In genomic region chr9:67049836-67050235, GRCm38 (mm10) we compare ENCODE assay signal across 8 mouse cellular contexts. TPM values are rescaled to one million over a fixed set of nuclear protein-coding genes. Genes with fewer than 3 reads are reported as not detected.
DNase-seq lines count a peak whose midpoint lies in the region; ATAC-seq and TF ChIP-seq lines count a peak whose summit lies in the region.

No protein-coding gene starts in this region.

- peaks cover 6% of the 10 kb centered on the region; the same call in 1 of the 2 replicates for H3K4me1 ChIP-seq in kidney, adult 2 months (ENCODE audit: control insufficient read depth, insufficient read depth, low read length)
- H3K4me1 ChIP-seq in embryonic facial prominence, embryonic 12.5 days = peaks cover 42% of the 10 kb centered on the region
- H3K4me1 ChIP-seq in intestine, postnatal 0 days (replicated peaks; ENCODE audit: control insufficient read depth, insufficient read depth, low read length) = 0 out of 2 replicates have a peak, but pooled peaks cover 2% of the 10 kb centered on the region
- peaks cover 10% of the 10 kb centered on the region; the same call in 1 of the 2 replicates for H3K4me1 ChIP-seq in neural tube, embryonic 14.5 days (ENCODE audit: control insufficient read depth, insufficient read depth, low read length)

- 38% methylated on average over 7 of the region's 7 CpGs for WGBS in kidney, adult 2 months
- WGBS in embryonic facial prominence, embryonic 12.5 days = 15% methylated on average over 7 of the region's 7 CpGs
- 26% methylated on average over 7 of the region's 7 CpGs for WGBS in intestine, postnatal 0 days
- whole genome bisulfite sequencing in neural tube, embryonic 14.5 days = 18% methylated on average over 7 of the region's 7 CpGs

- H3K9ac ChIP-seq in embryonic facial prominence, embryonic 12.5 days = peak overlapping the region; percentile 92; the same call in 1 of the 2 replicates
- H3K9ac ChIP-seq in intestine, postnatal 0 days (ENCODE audit: low read depth, low read length) = peak overlapping the region; percentile 85
- H3K9ac ChIP-seq in neural tube, embryonic 14.5 days (replicated peaks; ENCODE audit: low read depth, low read length) = no peak overlapping the region

- no peak for TF ChIP-seq POLR2A in kidney, adult 2 months (IDR thresholded peaks at IDR 0.05; ENCODE audit: low read depth, low read length)

- H3K27ac ChIP-seq in kidney, adult 2 months (ENCODE audit: insufficient read depth, low read depth, low read length) = no peak overlapping the region
- H3K27ac ChIP-seq in embryonic facial prominence, embryonic 12.5 days = peak overlapping the region; percentile 83
- peak overlapping the region; percentile 82 for H3K27ac ChIP-seq in intestine, postnatal 0 days (ENCODE audit: low read depth, low read length)
- no peak overlapping the region for H3K27ac ChIP-seq in neural tube, embryonic 14.5 days (ENCODE audit: low read depth, low read length)

- TF ChIP-seq CTCF in kidney, adult 2 months (conservative IDR thresholded peaks at IDR 0.05; ENCODE audit: insufficient read depth, insufficient read length, low read depth, low read length) = no peak
- TF ChIP-seq CTCF in intestine, postnatal 0 days (IDR thresholded peaks at IDR 0.05; ENCODE audit: low read depth) = no peak

- ATAC-seq in embryonic facial prominence, embryonic 12.5 days (ENCODE audit: insufficient number of reproducible peaks, insufficient read depth, low FRiP score, low TSS enrichment) = no peak
- peak; percentile 23; the same call in 1 of the 2 replicates for ATAC-seq in intestine, postnatal 0 days
- no peak for ATAC-seq in neural tube, embryonic 14.5 days (ENCODE audit: low read depth)

- no peaks in the 10 kb centered on the region for H3K36me3 ChIP-seq in kidney, adult 2 months (ENCODE audit: control insufficient read depth, insufficient read depth, low read length)
- no peaks in the 10 kb centered on the region; the same call in 1 of the 2 replicates for H3K36me3 ChIP-seq in embryonic facial prominence, embryonic 12.5 days
- H3K36me3 ChIP-seq in intestine, postnatal 0 days (ENCODE audit: control insufficient read depth, insufficient read depth) = no peaks in the 10 kb centered on the region
- H3K36me3 ChIP-seq in neural tube, embryonic 14.5 days (ENCODE audit: control insufficient read depth, insufficient read depth, low read length) = no peaks in the 10 kb centered on the region

- no peaks in the 10 kb centered on the region for H3K9me3 ChIP-seq in embryonic facial prominence, embryonic 12.5 days
- H3K9me3 ChIP-seq in intestine, postnatal 0 days (ENCODE audit: control insufficient read depth) = no peaks in the 10 kb centered on the region
- H3K9me3 ChIP-seq in neural tube, embryonic 14.5 days (ENCODE audit: control insufficient read depth, low read length) = no peaks in the 10 kb centered on the region

- peak; percentile 12 for DNase-seq in kidney, adult 2 months
- DNase-seq in kidney, adult 8-10 months = no peak
- no peak for DNase-seq in cerebellum, postnatal 14 days
- DNase-seq in cerebellum, adult 8-10 months = no peak
- DNase-seq in spleen, adult 18-20 months = no peak

- no peaks in the 10 kb centered on the region; the same call in 1 of the 2 replicates for H3K27me3 ChIP-seq in kidney, adult 2 months (replicated peaks; ENCODE audit: control insufficient read depth, insufficient read depth, low read length)
- no peaks in the 10 kb centered on the region for H3K27me3 ChIP-seq in embryonic facial prominence, embryonic 12.5 days
- no peaks in the 10 kb centered on the region for H3K27me3 ChIP-seq in intestine, postnatal 0 days (replicated peaks; ENCODE audit: control insufficient read depth, insufficient read depth, low read length)
- peaks cover 18% of the 10 kb centered on the region for H3K27me3 ChIP-seq in neural tube, embryonic 14.5 days (ENCODE audit: control insufficient read depth, insufficient read depth, low read length)

- peak overlapping the region; percentile 87 for H3K4me2 ChIP-seq in embryonic facial prominence, embryonic 12.5 days (replicated peaks)
- H3K4me2 ChIP-seq in intestine, postnatal 0 days (replicated peaks; ENCODE audit: low read depth) = peak overlapping the region; percentile 96
- H3K4me2 ChIP-seq in neural tube, embryonic 14.5 days (ENCODE audit: low read depth, low read length) = peak overlapping the region; percentile 81

- H3K4me3 ChIP-seq in kidney, adult 2 months (ENCODE audit: insufficient read depth, low read depth, low read length) = peak overlapping the region; percentile 61
- peak overlapping the region; percentile 80 for H3K4me3 ChIP-seq in embryonic facial prominence, embryonic 12.5 days
- peak overlapping the region; percentile 78 for H3K4me3 ChIP-seq in intestine, postnatal 0 days (ENCODE audit: low read depth, low read length)
- peak overlapping the region; percentile 44; the same call in 1 of the 2 replicates for H3K4me3 ChIP-seq in neural tube, embryonic 14.5 days (ENCODE audit: low read depth, low read length)

RNA-seq across cellular contexts. Expression of gene Tpm1, which starts 0.6 kb away (rescaled TPM):
- polyA plus RNA-seq in kidney, adult 2 months (2012; rRNA removed) = 57.9 and 110 TPM in 2 replicates
- polyA plus RNA-seq in embryonic facial prominence, embryonic 12.5 days (2016; fragmentation: Nextera tagmentation; extraction: Ambion mirVana) = 673 and 801 TPM in 2 replicates
- polyA plus RNA-seq in intestine, postnatal 0 days (2015; fragmentation: Nextera tagmentation; extraction: Ambion mirVana) = 1,318 and 1,424 TPM in 2 replicates
- 139 and 205 TPM in 2 replicates for polyA plus RNA-seq in neural tube, embryonic 14.5 days (2014; fragmentation: Nextera tagmentation; extraction: Ambion mirVana)

Comparison
In these comparisons a context has a peak if more than half of its experiments do, and no peak if none do; other contexts are left out.
1. H3K27ac ChIP-seq: peak in embryonic facial prominence, embryonic 12.5 days (single experiment) and intestine, postnatal 0 days (single experiment); none in kidney, adult 2 months (single experiment) and neural tube, embryonic 14.5 days (single experiment).
2. Peak in every context shown above with its lines, with median percentiles within 50 percentile points of each other: H3K4me3 ChIP-seq and H3K4me2 ChIP-seq.